Mouse (Mus musculus): ENCODE data around the gene Tfap2c.

DNA sequence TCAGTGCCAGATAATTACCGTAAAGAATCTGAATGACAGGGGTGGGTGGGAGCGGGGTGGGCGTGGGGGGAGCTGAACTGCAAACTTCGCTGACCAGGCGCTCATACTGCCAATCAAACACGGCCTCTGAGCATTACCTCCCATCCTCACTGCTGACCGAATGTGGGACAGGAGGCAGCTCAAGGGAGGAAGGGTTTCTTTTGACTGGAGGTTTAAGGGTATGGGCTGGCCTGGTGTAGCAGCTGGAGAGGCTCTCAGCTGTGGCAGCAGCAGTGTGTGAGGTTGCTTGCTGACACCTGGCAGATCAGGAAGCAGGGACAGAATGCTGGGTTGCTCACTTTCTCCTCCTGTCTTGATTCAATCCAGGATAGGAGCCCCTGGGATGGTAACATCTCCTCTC is 33.9 kb downstream of the Tfap2c start:
- no peak for TF ChIP-seq CTCF (IDR thresholded peaks at IDR 0.05; ENCODE audit: extremely low read depth, insufficient read depth, insufficient read length, insufficient replicate concordance)
- no peak for TF ChIP-seq POLR2A (IDR thresholded peaks at IDR 0.05; ENCODE audit: low read depth, low read length)

Data from spleen, adult 2 months (tissue).